Mouse (Mus musculus) layer of hippocampus, adult 8-10 months (tissue): Measurements from ENCODE around the gene Dlg5. TPM values are rescaled to one million over a fixed set of nuclear protein-coding genes. Genes with fewer than 3 reads are reported as not detected.

Experiments
- DNase-seq, 2 experiments: peaks; one replicate each; pipeline ENCODE4 v3.0.0; 2022; ENCODE audit warnings: low spot score in 2 of 2
- total RNA-seq, 4 experiments: library from RNA; stranded (reverse); gene quantifications; 2 replicates each; pipeline ENCODE4 v1.2.4; 2022

Dlg5 gene
- total RNA-seq, 4 experiments from 2014 or later, result 52.5 to 67.9 (median 57.9) TPM

DNA sequence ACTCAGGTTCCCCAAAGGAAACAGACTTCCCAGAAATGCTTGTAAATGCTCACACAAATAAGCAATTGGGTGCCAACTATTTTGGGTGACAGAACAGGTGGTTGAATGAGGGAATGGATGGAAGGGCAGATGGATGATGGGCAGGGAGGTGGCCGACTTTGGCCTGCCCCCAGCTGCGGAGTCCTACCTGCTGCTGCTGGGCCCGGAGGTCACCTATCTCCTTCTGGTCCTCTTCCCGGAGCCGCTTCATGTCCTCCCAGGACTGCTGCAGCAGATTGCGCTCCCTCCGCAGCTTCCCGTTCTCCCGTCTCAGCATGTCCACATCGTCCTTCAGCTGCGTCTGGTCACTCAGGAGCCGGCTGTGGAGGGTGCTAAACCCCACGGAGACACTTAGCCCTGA lies 55.6 kb downstream of the Dlg5 start:
- DNase-seq, result no peak

DNA sequence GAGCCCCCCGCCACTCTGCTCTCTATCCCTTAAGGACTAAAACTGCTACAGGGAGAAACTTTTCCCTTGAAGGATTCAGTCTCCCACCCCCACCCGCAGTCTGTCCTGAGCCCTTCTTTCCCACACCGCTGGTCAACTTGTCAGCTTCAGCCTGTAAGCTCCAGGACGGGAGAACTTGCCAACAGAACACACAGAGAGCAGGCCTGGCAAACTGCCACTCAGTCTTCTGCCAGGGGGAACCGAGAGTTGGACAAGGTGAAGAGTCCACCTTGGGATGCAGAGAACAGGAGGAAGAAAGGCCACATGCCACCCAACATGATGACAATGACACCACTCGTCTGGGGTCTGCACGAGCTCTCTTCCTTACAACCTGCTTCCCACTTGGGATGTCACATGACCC lies 56.1 kb downstream of the Dlg5 start:
- no peak for DNase-seq

DNA sequence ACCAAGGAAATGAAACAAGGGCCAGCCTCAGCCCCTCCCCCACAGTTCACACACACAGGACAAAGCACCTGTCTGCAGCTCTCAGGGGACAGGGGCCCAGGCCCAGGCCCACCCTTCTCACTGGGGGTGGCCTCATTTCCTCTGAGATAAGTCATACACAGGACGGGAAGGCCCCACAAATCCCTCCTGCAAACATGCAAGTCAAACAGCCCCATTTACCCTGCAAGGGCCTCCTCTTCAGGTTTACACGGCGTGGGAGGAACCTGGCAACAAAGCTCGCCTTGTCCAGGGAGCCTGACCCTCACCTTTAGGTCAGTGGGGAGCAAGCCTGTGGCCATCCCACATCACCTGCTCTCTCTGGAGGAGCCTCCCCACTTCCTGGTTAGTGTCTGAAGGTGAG lies 60.2 kb downstream of the Dlg5 start:
- no peak for DNase-seq

DNA sequence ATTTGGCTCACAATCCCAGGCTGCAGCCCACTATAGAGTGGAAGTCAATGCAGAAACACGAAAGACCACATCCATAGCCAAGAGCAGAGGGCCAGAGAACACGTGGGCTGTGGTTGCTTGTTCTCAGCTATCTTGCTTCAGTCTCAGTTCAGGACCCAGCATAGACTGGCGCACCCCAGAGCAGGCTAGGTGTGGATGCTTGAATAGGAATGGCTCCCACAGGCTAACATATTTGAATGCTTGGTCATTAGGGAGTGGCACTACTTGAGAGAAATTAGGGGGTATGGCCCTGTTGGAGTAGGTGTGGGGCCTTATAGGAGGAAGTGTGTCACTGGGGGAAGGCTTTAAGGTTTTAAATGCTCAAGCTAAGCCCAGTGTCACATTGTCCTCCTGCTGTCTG lies 62.8 kb downstream of the Dlg5 start:
- no peak for DNase-seq

DNA sequence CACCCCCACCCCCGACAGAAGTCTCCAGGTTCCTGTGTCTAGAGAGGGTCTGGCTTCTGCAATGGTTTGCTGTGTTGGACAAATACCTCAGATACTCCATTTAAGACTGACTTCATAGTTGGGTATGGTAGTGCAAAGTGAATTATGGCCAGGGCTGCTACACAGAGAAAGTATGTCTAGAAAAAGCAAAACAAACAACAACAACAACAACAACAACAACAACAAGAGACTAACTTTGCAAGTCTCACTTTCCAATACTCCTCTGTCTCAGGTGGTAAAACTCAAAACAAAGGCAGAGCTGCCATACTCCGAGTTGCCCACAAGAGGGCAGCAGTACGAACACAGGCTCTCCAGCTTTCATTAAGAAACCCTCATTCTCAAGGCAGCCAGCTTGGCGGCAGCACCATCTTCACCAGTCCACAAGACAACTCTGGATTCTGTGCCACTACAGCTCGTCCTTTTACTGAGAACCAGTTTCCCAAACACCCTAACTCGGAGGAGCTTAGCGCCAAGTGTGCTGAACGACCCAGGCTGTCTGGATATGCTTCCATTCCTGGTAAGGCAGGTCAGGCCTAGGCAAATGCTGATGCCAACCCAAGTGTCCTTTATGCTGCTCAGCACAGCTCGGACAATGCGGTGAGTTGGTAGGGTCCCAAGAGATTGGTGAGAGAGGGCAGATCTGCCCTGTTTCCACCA lies 63.8 kb downstream of the Dlg5 start:
- DNase-seq, result peak; percentile 68 to 84

DNA sequence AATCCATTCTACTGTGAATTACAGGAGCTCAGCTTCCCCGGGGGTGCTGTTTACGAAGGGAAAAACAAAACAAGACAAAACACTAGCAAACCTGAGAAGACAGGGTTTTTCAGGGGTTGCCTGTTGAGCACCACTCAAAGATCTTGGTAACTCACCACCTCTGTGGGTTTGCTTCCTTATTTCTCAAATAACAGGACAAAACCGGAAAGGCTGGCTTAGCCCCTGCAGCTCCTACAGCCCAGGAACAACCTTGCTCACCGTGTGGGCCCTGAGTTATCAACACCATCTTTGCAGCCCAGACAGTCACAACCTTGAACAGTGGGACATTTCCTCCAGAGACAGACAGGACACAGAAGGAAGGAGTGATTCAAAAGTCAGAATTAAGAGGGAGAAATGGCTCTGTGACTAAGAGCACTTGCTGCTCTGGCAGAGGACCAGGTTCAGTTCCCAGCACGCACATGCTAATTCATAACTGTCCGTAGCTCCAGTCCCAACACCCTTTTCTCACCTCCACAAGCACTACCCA lies 66.2 kb downstream of the Dlg5 start:
- DNase-seq, result no peak

DNA sequence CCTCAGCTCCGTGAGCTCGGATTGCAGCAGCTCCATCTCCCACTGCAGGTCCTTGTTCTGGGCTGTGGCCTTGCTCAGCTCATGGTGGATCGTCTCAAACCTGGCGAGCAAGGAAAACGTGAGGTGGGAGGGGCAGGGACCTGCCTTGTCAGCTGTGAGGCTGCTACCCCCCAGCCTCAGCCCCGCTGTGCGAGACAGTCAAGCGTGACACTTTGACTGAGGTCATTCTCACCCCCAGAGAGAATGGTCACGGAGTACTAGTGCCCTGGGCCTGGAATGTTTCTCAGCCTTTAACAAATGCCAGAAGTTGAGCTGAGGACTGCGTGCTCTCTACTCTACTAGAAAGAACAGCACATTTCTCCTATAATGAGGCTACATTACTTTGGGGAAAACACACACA lies 69.1 kb downstream of the Dlg5 start:
- no peak for DNase-seq

DNA sequence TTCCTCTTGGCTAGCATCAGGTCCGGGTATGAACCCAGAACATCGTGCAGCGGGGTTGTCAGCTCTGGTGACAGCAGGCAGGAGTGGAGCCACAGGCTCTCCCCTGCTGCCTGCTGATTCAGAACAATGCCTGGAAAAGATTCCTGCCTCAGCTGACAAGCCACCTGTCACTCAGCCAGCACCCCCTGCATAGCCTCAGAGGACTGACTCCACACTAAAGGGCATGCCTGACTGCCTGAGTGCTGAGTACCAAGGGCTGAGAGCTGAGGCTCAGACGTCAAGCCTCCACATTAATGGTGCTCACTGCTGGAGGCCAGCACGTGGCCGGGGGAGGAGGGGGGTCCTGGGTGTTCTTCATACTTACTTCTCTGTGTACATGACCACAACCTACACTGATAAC lies 72.4 kb downstream of the Dlg5 start:
- no peak for DNase-seq

DNA sequence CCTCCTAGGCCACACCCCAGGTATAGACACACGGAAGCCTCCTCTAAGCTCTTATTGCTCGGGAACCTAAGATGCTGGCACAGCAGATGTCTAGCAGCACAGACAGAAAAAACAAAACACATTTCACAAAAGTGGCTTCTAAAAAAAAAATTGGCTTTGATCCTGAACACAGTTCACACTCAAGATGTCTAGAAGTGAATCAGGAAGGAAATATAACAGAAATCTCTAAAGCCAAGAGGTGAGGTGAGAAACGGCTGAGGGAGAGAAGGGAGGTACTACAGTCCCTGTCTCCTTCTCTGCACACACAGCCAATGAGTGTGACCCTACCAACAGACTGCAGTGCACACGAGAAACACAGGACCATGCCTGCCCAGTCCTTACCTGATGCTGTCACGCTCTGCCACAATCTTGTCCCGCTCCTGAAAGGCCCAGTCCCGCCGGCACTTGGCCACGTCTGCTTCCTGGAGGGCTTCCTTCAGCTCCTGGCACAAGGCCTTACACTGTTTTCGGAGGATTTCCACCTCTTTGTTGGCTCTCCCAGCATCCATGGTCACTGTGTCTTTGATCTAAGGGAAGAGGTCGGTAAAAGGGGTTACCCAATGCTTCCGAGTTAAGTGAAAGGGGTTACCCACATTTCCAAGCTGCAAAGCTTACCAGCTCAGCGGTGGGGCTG lies 73.9 kb downstream of the Dlg5 start:
- no peak for DNase-seq

DNA sequence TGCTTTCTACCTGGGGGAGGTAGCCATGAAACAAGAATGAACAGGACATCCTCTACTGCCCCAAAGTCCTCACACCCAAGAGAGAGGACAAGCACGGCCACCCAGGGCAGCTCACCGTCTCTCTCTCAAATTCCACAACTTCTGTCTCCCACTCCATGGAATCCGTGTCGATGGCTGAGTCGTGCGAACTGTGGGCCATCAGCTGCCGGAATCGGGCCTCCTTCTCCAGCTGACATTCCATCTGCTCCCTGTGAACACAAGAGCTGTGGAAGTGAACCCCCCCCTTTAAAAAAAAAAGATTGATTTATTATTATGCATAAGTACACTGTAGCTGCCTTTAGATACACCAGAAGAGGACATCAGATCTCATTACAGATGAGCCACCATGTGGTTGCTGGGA lies 79.7 kb downstream of the Dlg5 start:
- peak in 1 of 2 experiments; percentile 35 for DNase-seq

DNA sequence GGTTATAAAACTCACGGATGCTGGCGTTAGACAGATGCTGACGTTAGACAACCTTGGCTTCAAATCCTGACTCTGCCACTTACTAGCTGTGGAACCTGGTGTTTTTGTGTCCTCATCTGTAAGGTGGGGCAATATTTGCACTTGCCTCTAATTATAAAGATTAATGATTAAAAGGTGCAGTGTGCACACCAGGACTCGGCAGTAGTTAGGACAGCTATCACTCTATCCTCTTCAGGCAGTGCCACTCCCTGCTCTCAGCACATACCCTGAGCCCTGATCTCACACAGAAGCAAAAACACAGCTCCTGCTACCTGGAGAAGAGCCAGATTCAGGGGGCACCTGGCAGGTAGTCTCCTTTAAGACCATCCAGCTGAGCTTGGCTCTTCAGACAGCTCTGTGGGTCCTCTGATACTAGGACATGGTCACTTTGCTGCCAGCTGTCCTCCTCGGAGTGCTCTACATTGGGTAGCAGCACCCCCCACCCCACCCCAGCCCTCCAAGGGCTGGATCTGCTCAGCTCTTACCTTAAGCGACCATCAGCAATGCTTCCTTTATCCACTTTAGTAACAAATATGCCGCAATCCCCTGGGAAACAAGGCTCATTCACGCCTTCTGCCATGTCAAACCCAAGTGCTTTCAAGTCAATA lies 80.9 kb downstream of the Dlg5 start:
- no peak for DNase-seq

DNA sequence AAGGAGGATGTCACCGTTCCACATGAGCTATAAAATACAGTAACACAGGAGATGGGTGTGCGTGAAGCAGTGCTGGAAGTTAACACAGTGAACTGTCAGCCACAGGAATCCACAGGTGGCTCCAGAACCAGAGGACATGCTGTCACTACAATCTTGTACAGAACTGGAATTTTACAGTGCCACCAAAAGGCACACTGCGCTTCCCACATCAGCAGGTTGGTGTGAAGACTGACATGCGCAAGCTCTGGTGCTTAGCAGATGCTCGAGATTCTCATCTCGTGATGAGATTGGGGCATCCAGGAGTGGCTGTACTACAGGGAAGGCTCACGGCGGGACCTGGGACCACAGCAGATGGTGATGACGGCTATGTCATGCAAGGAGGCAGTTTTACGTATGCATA lies 82.9 kb downstream of the Dlg5 start:
- DNase-seq, result peak in 1 of 2 experiments; percentile 42

DNA sequence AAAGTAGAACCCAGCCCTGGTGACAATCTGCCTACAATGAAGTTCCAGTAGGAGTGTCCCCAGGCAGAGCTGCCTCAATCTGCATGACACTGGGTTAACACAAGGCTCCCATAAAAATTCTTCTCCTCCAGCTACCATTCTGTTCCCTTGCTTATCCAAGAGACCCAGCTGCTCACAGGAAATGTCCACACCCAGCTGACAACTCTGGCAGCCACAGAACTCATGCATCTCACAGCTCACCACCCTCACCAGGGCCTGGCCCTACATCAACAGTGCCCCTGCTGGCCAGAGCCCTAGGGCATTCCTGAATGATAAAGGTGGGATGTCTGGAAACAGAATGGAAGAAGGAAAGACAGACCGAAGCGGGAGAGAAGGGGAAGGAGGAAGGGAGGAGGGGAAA lies 96.8 kb downstream of the Dlg5 start:
- no peak for DNase-seq

DNA sequence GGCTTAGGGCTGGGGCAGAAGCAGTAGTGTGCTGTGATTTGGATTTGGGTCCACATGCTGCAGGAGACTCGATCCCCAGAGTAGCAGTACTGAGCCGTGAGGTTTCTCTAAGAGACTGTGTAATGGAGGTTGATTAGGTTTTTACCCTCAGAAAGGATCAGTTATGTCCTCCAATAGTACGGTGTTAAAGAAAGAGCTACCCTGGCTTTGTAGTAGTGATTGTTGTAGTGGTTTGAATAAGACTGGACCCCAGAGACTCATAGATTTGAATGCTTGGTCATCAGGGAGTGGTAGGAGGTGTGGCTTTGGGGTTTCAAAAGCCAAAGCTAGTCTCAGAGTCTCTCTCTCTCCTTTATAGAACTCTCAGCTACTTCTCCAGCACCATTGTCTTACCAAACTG lies 100.9 kb downstream of the Dlg5 start:
- DNase-seq, result no peak

DNA sequence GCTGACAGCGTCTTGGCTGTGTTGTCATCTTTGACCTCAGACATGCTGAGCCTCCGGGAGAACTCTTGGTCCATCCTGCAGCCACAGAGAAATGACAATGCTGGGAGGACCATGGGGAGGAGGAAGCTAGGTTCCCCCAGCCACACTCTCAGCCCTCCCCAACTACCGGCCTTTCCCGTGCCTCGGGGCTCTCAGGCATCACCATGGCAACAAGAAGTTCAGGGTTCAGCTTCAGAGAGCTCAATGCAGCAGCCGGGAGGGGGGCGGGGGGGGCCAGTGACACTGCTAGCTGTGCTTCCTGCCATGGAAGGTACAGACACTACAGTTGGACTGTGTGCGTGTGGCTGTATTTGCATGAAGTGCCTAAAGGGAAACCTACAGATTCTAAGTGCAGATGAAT lies 101.3 kb downstream of the Dlg5 start:
- DNase-seq, result no peak

DNA sequence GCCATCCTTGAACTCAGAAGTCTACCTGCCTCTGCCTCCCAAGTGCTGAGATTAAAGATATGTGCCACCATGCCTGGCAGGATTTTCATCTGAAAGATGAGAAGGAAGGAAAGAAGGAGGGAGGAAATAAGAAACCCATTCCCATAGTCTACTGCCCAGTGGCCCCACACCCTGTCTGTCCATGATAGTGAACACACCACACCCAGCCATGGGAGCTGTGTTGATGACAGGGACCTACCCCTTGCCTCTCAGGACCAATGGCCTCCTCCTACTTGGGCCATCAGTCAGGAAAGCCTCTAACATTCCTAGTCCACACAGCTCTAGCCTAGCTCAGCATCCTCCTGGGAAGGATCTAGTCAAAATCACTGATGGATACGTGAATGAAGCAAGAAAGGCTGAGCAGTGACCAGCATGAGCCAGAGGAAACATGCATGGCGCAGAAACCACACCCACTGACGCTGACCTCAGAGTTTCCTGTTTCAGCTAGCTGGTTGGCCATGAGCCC lies 102.7 kb downstream of the Dlg5 start:
- DNase-seq, result no peak

DNA sequence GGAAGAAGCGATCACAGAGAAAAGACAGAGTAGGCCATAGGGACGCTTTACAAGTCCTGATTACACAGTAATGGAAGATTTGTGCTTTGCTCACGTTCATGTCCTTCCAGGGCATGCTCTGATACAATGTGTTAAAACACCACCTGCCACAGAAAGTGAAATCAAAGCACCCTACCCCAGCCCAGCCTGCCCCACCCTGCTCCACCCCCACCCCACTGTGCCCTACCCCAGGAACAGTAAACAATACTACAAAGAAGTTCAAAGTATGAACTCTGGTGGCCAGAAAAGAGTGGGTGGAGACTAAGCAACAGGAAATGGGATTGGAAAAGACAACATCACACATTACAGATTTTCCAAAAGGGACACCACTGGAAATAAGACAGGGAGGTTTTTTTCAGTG lies 104.0 kb downstream of the Dlg5 start:
- DNase-seq, result no peak

DNA sequence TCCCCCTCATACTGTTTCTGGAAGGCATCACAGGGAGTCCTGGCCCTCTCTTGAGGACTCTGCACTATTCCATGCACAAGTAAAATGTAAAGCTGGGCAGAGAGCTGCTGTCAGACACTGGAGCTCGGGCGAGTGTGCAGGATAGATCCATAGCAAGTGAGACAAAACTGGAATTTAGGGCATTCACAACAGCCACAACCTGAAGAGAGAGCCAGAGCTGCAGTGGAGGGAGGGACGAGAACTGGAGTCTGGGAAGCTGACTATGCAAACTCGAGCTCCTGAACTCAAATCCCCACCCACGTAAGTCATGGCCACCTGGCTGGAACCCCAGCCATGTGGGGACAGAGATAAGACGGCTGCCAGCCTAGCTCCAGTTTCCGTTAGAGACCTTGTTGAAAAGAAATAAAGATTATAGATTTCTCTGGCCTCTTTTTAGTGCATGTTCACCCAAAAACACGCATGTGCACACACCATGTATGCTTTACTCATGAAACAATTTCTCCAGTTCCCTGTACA lies 105.4 kb downstream of the Dlg5 start:
- DNase-seq, result no peak

DNA sequence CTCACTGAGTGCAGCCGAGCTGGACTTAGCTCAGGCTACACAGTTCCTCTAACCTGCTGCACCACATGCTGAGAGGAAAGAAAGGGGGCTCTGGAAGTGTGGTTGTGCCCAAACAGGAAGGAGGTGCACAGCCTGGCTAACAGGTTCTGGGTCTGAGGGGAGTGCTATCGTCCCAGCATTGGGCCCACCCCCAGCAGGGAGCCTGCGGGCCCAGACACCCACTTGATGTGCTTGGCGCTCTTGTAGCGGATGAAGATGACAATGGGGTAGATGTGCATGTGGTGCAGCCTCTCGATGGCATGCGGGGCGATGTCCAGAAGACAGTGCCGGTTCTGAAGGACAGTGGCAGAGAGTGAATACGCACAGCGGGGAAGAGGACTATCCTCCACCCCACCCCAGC lies 108.8 kb downstream of the Dlg5 start:
- DNase-seq, result no peak

DNA sequence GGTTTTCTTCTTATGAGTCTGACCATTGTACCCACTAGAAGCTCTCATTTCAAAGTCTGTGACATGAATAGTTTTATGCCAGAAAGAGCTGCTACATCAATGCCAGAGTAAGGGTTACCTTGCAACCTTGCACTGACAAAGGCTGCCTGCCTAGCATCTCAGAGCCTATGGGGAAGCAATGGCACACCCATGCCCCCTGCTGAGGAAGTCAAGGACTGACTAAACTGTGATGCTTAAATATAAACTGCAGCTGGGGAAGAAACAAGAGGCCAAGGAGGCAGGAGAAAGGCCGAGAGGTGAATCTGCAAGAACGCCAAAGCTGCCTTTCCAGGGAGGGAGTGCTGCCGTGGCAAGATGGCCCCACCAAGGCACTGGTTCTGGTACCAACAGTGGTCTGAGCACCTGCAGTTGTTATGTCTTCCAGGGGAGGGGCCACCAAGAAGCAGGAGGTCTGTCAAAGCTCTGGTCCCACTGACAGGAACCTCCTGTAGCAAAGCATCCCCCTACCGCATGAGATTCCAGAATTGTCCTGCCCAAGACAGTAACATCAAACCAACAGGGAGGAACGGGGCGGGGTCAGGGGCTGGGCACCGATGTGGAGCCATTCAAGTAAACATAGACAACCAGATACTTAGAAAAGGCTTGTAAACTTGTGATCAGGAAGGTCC lies 111.0 kb downstream of the Dlg5 start:
- DNase-seq, result no peak

DNA sequence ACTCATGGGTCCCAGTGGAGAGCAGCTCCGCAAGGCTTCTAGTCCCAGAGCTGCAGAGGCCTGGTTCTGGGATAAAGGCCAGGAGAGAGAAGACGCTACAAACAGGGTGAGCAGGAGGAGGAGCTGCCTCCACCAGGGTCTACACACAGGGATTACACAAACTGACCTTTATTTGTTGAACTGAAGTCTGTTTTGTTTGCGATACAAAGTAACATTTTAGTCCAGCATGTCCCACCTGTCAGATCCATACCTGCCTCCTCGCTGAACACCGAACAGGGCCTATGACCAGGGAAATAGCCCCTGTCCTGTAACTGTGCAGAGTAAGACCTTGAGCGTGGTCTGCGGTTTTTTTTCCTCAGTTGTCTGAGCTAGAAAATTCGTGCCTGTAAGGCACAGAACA lies 111.9 kb downstream of the Dlg5 start:
- no peak for DNase-seq

DNA sequence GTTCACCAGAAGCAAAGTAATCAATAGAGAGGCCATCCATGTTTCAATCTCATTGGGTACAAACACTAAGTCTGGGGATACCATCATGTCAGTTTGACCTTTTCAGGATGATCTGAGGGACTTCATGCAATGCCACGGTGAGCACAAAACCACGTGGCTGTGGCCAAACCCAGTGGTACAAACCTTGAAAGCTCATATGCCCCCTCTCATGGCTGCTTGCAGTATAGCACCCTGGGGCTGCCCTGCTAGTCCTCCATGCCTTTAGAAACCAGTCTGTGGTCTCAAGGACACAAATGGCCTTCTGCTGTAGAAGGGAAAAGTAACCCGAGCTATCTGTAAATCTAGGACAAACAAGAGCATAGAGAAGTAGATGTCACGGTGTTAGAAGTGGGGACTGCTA lies 113.6 kb downstream of the Dlg5 start:
- DNase-seq, result no peak
